Mouse (Mus musculus): Measurements from ENCODE around the gene Them4. TPM values are rescaled to one million over a fixed set of nuclear protein-coding genes. Genes with fewer than 3 reads are reported as not detected.
"Not testable (repeated sequence)": the region's sequence is repeated elsewhere in the genome, so short reads cannot be mapped to it uniquely, and the experiment has no call there.

Them4 gene
- 1.8 and 7.4 TPM in 2 replicates for total RNA-seq (2014; fragmentation: Nextera tagmentation)
- 4.5 and 5.5 TPM in 2 replicates for total RNA-seq (2017)

DNA sequence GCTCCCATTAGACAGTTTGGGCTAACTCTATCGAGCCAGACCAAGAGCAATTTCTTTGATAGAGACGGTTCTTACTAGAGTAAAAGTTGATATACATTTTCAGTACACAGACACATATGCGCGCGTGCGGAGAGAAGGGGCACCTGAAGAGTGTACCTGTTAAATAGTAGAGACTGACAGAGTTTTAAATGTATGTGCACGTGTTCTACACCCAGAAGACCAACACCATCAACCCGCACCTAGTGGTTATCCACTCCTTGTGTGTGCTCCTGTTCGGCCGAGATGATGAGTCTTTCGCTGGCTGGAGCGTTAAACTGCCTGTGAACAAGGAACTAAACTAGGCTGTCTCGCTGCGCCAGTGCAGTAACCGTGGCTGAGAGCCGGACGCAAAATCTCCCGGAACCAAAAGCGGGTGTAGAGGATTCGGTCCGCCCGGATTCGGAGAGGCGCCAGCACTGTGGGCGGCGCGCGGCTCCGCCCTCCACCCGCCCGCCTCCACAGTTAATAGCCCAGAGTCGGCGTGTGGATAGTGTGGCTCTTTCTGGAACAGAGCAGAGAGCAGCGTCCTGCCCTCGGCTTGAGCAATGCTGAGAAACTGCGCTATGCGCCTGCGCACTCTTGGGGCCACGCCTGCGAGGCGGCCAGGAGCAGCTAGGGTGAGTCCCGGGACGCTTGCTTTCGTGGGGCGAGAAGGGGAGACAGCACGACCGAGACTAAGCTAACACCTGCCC, at the start of gene Them4:
Gene Them4, plus strand, starts transcription at position 457 of the 731 bp plus-strand sequence.
- peak; percentile 95 for ATAC-seq (replicated peaks; ENCODE audit: poor library complexity, severe bottlenecking)

GRCm38 (mm10) chr3:94260598-94260997, 49.3 kb upstream of the Them4 start:
- no peak for ATAC-seq (replicated peaks; ENCODE audit: poor library complexity, severe bottlenecking)

DNA sequence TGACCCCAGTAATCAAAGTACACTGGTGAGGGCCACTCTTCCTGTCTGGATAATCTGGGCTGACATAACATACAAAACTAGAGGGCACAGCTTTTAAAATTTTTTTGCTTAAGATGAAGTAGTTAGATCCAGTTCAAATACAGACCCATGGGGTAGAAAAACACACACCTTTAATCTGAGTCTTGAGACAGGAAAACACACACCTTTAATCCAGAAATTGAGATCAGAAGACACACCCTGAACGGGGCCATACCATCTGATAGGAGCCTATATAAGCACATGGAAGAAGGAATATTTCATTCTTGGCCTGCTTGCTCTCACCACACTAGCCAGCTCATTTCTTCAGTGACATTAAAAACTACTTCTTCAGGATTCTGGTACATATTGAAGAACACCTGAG, 46.2 kb upstream of the Them4 start, which contains the start of gene Gm4778:
Gene Gm4778, plus strand, starts transcription at position 301 of the 400 bp plus-strand sequence.
- ATAC-seq (replicated peaks; ENCODE audit: poor library complexity, severe bottlenecking) = not testable (repeated sequence)

GRCm38 (mm10) chr3:94275991-94276390, 33.9 kb upstream of the Them4 start:
- no peak for ATAC-seq (replicated peaks; ENCODE audit: poor library complexity, severe bottlenecking)

DNA sequence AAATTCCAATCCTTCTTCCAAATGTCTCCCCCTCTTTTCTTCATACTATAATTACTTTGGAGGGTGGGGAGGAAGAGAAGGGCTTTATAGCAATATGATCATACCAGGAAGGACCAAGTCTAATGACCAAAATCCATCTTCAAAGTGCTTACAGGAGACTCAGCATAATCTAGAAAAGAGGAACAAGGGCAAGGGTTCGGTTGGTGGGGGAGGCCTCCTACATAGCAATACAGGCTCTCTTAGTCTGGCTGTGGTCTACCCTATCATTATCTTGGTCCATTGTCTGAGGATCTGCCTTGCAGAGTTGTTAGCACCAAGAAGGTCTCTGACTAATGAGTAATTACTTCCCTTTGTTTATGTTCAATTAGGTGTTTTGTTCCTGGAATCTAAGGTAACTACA, 4.4 kb upstream of the Them4 start:
- ATAC-seq (replicated peaks; ENCODE audit: poor library complexity, severe bottlenecking) = no peak

- no peak for ATAC-seq (replicated peaks; ENCODE audit: poor library complexity, severe bottlenecking)
Measured at GRCm38 (mm10) chr3:94306975-94307374, 2.9 kb upstream of the Them4 start.

GRCm38 (mm10) chr3:94310491-94310890, 602 bp downstream of the Them4 start:
- no peak for ATAC-seq (replicated peaks; ENCODE audit: poor library complexity, severe bottlenecking)

DNA sequence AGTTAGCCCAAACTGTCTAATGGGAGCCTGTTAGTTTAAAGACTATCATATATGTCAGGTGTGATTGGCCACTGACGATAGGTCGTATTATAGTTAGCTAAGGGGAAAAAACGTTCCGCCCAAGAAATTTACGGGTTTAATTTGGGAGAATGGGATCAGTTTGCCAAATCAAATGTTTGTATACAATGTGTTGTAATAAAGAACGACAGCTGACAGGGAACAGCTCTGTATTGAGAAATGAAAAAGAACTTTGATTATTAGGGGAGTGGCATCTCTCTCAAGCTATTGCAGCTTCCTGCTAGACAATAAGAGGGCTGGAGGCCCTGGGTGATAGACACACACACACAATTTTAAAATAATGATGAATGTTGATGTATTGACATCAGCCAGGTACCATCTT, 1.0 kb downstream of the Them4 start:
- no peak for ATAC-seq (replicated peaks; ENCODE audit: poor library complexity, severe bottlenecking)

GRCm38 (mm10) chr3:94311376-94311775, 1.5 kb downstream of the Them4 start:
- no peak for ATAC-seq (replicated peaks; ENCODE audit: poor library complexity, severe bottlenecking)

- ATAC-seq (replicated peaks; ENCODE audit: poor library complexity, severe bottlenecking) = no peak
Measured at GRCm38 (mm10) chr3:94328681-94329080, 18.8 kb downstream of the Them4 start.

DNA sequence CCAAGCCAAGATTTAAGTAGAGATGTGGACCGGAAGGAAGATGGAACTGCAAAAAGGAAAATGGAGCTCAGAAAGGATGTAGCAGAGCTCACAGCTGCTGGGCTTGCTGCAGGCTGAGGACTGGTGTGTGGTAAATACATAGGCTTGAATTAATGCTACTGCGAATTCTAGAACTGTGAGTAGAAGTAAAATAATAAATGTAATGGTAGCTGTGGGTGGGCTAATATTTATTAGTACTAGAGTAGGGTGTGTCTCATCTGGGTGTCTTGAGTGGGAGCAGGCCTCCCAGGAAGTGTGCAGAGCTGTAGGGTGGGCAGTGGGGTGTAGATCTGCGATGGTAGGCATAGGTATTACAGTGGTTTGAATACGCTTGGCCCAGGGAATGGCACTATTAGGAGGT, 24.6 kb downstream of the Them4 start:
- ATAC-seq (replicated peaks; ENCODE audit: poor library complexity, severe bottlenecking) = peak; percentile 67

- ATAC-seq (replicated peaks; ENCODE audit: poor library complexity, severe bottlenecking) = no peak
Measured at GRCm38 (mm10) chr3:94338522-94338921, 28.6 kb downstream of the Them4 start.

DNA sequence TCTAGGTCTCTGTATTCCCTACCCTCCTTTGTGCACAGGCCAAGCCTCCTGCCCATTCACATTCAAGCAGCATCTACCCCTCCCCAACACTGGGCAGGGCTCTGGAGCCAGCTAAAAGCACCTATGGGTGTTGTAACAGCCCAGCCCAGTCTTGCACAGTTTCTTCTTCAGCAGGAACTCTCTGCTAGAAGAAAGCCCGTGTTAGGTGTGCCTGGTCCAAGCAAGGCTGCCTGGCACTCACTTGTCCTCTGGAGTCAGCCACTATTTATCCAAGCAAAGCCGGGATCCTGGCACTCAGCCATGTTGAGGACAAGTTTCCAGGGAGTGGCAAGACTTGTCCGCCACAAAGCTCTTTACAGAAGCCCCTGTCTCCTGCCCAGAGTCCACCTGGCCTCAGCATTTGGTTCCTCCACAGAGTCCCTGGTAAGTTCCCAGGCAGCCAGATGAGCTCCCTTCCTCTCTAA, 32.1 kb downstream of the Them4 start, which contains the start of gene Them5:
Gene Them5, plus strand, starts transcription at position 141 of the 464 bp plus-strand sequence.
- no peak for ATAC-seq (replicated peaks; ENCODE audit: poor library complexity, severe bottlenecking)

- ATAC-seq (replicated peaks; ENCODE audit: poor library complexity, severe bottlenecking) = no peak
Measured at GRCm38 (mm10) chr3:94342552-94342951, 32.7 kb downstream of the Them4 start.

GRCm38 (mm10) chr3:94344182-94344581, 34.3 kb downstream of the Them4 start:
- ATAC-seq (replicated peaks; ENCODE audit: poor library complexity, severe bottlenecking) = no peak

DNA sequence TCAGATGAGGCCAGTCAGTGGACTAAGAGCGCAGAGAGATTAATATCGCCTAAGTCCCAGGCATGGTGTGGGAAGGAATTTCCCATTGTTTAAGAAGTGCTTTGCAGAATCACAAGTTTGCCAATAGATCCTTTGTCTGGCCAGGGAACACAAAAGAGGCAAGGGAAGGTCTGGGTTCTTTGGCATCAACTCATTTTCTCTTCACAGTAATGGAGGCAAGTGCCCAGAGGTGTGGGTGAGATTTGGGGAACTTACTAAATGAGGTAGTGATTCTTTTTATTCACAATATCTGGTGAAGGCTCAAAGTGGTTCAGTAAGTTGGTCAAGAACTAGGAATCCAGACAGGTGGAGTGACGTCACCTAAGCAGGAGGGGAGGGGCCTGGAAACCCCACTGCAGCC, 35.0 kb downstream of the Them4 start:
- no peak for ATAC-seq (replicated peaks; ENCODE audit: poor library complexity, severe bottlenecking)

- no peak for ATAC-seq (replicated peaks; ENCODE audit: poor library complexity, severe bottlenecking)
Measured at GRCm38 (mm10) chr3:94348146-94348545, 38.3 kb downstream of the Them4 start.

- ATAC-seq (replicated peaks; ENCODE audit: poor library complexity, severe bottlenecking) = no peak
Measured at GRCm38 (mm10) chr3:94360812-94361211, 50.9 kb downstream of the Them4 start.

- no peak for ATAC-seq (replicated peaks; ENCODE audit: poor library complexity, severe bottlenecking)
Measured at GRCm38 (mm10) chr3:94362138-94362537, 52.2 kb downstream of the Them4 start, which contains the start of gene C2cd4d. Gene C2cd4d (plus strand): TSS chr3:94362438.

DNA sequence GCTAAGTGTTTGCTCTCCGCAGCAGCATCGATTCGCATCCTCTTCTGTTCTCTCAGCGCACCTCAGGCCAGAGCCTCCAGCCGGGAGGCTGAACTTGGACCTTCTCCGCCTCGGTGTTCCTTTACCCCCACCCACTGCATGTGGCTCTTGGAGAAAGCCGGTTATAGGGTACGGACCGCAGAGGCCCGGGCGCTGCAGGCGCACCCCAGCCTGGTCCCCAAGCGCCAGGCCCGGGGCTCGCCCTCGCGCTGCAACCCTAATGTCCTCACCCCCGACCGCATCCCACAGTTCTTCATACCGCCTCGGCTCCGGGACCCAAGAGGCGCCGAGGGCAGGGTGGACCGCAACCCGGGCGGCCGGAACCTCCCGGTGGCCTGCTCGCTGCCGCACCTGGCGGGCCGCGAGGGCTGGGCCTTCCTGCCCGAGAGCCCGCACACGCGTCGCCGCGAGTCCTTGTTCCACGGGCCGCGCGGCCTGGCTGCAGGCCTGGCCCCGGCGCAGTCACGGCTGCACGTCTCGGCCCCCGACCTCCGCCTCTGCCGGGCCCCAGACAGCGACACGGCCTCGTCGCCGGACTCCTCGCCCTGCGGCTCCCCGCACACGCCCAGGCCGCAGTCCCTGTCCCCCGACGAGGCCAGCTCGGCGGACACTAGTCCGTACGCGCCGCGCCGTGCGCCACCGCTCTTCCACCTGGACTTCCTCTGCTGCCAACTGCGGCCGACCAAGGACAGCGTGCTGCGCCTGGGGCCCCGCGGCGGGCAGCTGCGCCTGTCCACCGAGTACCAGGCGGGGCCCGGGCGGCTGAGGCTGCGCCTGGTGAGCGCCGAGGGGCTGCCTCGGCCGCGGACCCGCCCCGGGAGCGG, 53.6 kb downstream of the Them4 start:
- ATAC-seq (replicated peaks; ENCODE audit: poor library complexity, severe bottlenecking) = peak; percentile 49

- no peak for ATAC-seq (replicated peaks; ENCODE audit: poor library complexity, severe bottlenecking)
Measured at GRCm38 (mm10) chr3:94364154-94364526, 54.3 kb downstream of the Them4 start.
